In genomic region chr13:99341504-99341903, GRCm38 (mm10) we compare ENCODE assay signal across 25 mouse cellular contexts. TPM values are rescaled to one million over a fixed set of nuclear protein-coding genes. Genes with fewer than 3 reads are reported as not detected.
A peak's percentile ranks its signal among the peaks of the same experiment; 100 is the strongest.
DNase-seq lines count a peak whose midpoint lies in the region; ATAC-seq and TF ChIP-seq lines count a peak whose summit lies in the region.
"Had no signal": no experiment of that assay in that cellular context is flagged by ENCODE, and none has a peak within 500 bp of the region (broad histone marks: within the 10 kb centered on the region; RNA-seq: fewer than 3 reads in every experiment).

No protein-coding gene starts in this region.

- TF ChIP-seq POLR2A in heart, adult 2 months (IDR thresholded peaks at IDR 0.05; ENCODE audit: insufficient read depth, low read depth, low read length) = no peak

- 0 out of 2 replicates have a peak, but pooled peaks cover 1% of the 10 kb centered on the region for H3K79me2 ChIP-seq in heart, adult 2 months (replicated peaks; ENCODE audit: control insufficient read depth, insufficient read depth, low read length)

- H3K4me1 ChIP-seq in heart, embryonic 11.5 days (ENCODE audit: control insufficient read depth, insufficient read depth, low read length) = peaks cover 15% of the 10 kb centered on the region
- H3K4me1 ChIP-seq in heart, embryonic 13.5 days = peaks cover 34% of the 10 kb centered on the region
- peaks cover 9% of the 10 kb centered on the region for H3K4me1 ChIP-seq in heart, adult 2 months (ENCODE audit: control insufficient read depth, insufficient read depth, low read length)
- peaks cover 33% of the 10 kb centered on the region for H3K4me1 ChIP-seq in heart, embryonic 15.5 days (replicated peaks)
- H3K4me1 ChIP-seq in heart, postnatal 0 days (ENCODE audit: control insufficient read depth, insufficient read depth) = peaks cover 30% of the 10 kb centered on the region

- intact Hi-C loops in heart, adult 2 months (cut with DNase I) = loop anchor here (10.0 kb wide), 1 partner anchor 763 kb away; the partner anchor contains the start of genes Bdp1 and Serf1
- intact Hi-C loops in heart, postnatal 36 days (cut with DNase I) = no loop called here

- no peak overlapping the region for H3K4me3 ChIP-seq in heart, embryonic 11.5 days (ENCODE audit: low read depth, low read length)
- H3K4me3 ChIP-seq in heart, embryonic 13.5 days = no peak overlapping the region
- no peak overlapping the region for H3K4me3 ChIP-seq in heart, adult 2 months
- no peak overlapping the region for H3K4me3 ChIP-seq in heart, embryonic 15.5 days
- no peak overlapping the region for H3K4me3 ChIP-seq in heart, postnatal 0 days (ENCODE audit: low read depth, low read length)
- H3K4me3 ChIP-seq: embryonic facial prominence, embryonic 10.5 days; embryonic facial prominence, embryonic 12.5 days; forebrain, embryonic 13.5 days had no signal

- H3K36me3 ChIP-seq in heart, embryonic 11.5 days (ENCODE audit: control insufficient read depth, insufficient read depth, low read length) = peaks cover 32% of the 10 kb centered on the region
- peaks cover 65% of the 10 kb centered on the region for H3K36me3 ChIP-seq in heart, embryonic 13.5 days
- H3K36me3 ChIP-seq in heart, adult 2 months (ENCODE audit: control insufficient read depth, insufficient read depth, low read length) = peaks cover 21% of the 10 kb centered on the region
- peaks cover 56% of the 10 kb centered on the region for H3K36me3 ChIP-seq in heart, embryonic 15.5 days
- H3K36me3 ChIP-seq in heart, postnatal 0 days (replicated peaks; ENCODE audit: control insufficient read depth, insufficient read depth, low read length) = peaks cover 63% of the 10 kb centered on the region

- no peak for TF ChIP-seq EP300 in heart, adult 2 months (IDR thresholded peaks at IDR 0.05; ENCODE audit: insufficient read depth, low read depth, low read length)
- TF ChIP-seq EP300 in heart, postnatal 0 days (IDR thresholded peaks at IDR 0.05; ENCODE audit: low read depth) = peak; percentile 45; the same call in 1 of the 2 replicates

- no peaks in the 10 kb centered on the region for H3K27me3 ChIP-seq in heart, embryonic 11.5 days (ENCODE audit: control insufficient read depth, insufficient read depth, low read length)
- no peaks in the 10 kb centered on the region for H3K27me3 ChIP-seq in heart, embryonic 13.5 days (replicated peaks)
- H3K27me3 ChIP-seq in heart, adult 2 months (ENCODE audit: control insufficient read depth, insufficient read depth, low read length) = no peaks in the 10 kb centered on the region
- H3K27me3 ChIP-seq in heart, embryonic 15.5 days = no peaks in the 10 kb centered on the region
- no peaks in the 10 kb centered on the region for H3K27me3 ChIP-seq in heart, postnatal 0 days (ENCODE audit: control insufficient read depth, insufficient read depth, low read length)
- H3K27me3 ChIP-seq: CH12.LX; embryonic facial prominence, embryonic 12.5 days; forebrain, embryonic 13.5 days; Patski had no signal

- 52% methylated on average over 6 of the region's 6 CpGs for WGBS in heart, embryonic 11.5 days (ENCODE audit: insufficient replicate concordance)
- WGBS in heart, embryonic 13.5 days = 41% methylated on average over 6 of the region's 6 CpGs
- WGBS in heart, adult 2 months = 53% methylated on average over 6 of the region's 6 CpGs
- 44% methylated on average over 6 of the region's 6 CpGs for WGBS in heart, embryonic 15.5 days
- 32% methylated on average over 6 of the region's 6 CpGs for WGBS in heart, postnatal 0 days

- no peaks in the 10 kb centered on the region for H3K9me3 ChIP-seq in heart, embryonic 11.5 days (replicated peaks; ENCODE audit: control insufficient read depth, low read length)
- H3K9me3 ChIP-seq in heart, embryonic 13.5 days = no peaks in the 10 kb centered on the region
- no peaks in the 10 kb centered on the region for H3K9me3 ChIP-seq in heart, embryonic 15.5 days (replicated peaks)
- H3K9me3 ChIP-seq in heart, postnatal 0 days (replicated peaks; ENCODE audit: control insufficient read depth, low read length) = no peaks in the 10 kb centered on the region
- H3K9me3 ChIP-seq: embryonic facial prominence, embryonic 10.5 days; embryonic facial prominence, embryonic 12.5 days; forebrain, embryonic 13.5 days; G1E had no signal

- peak overlapping the region; percentile 12; the same call in 1 of the 2 replicates for H3K27ac ChIP-seq in heart, embryonic 11.5 days (ENCODE audit: low read depth, low read length)
- peak overlapping the region; percentile 83 for H3K27ac ChIP-seq in heart, embryonic 13.5 days (replicated peaks)
- H3K27ac ChIP-seq in heart, adult 2 months = no peak overlapping the region; the same call in 1 of the 2 replicates
- H3K27ac ChIP-seq in heart, embryonic 15.5 days = peak overlapping the region; percentile 83
- peak overlapping the region; percentile 82 for H3K27ac ChIP-seq in heart, postnatal 0 days (ENCODE audit: low read depth)
- H3K27ac ChIP-seq: embryonic facial prominence, embryonic 10.5 days; embryonic facial prominence, embryonic 12.5 days; forebrain, embryonic 13.5 days had no signal

- no peak overlapping the region for H3K9ac ChIP-seq in heart, embryonic 11.5 days (ENCODE audit: low read depth, low read length)
- H3K9ac ChIP-seq in heart, embryonic 13.5 days = peak overlapping the region; percentile 6; the same call in 1 of the 2 replicates
- H3K9ac ChIP-seq in heart, adult 2 months (ENCODE audit: low read depth, low read length) = no peak overlapping the region
- H3K9ac ChIP-seq in heart, embryonic 15.5 days = no peak overlapping the region
- H3K9ac ChIP-seq in heart, postnatal 0 days (replicated peaks; ENCODE audit: low read depth, low read length) = no peak overlapping the region
- H3K9ac ChIP-seq: embryonic facial prominence, embryonic 12.5 days; forebrain, embryonic 13.5 days had no signal

- ATAC-seq in heart, embryonic 11.5 days (replicated peaks; ENCODE audit: insufficient number of reproducible peaks, low FRiP score, low TSS enrichment) = no peak
- no peak for ATAC-seq in heart, embryonic 13.5 days (ENCODE audit: extremely low read depth, insufficient number of reproducible peaks, low FRiP score, low TSS enrichment)
- peak; percentile 62 for ATAC-seq in heart, embryonic 15.5 days (replicated peaks; ENCODE audit: insufficient number of reproducible peaks, insufficient read depth, low FRiP score, low read depth)
- ATAC-seq in heart, postnatal 0 days (ENCODE audit: insufficient read depth, low read depth) = peak; percentile 55
- ATAC-seq: activated CD4-positive, CD25-positive, alpha-beta regulatory T cell, adult 4 months; CD4-positive, CD25-positive, alpha-beta regulatory T cell, adult 4 months; forebrain, embryonic 13.5 days; Patski had no signal

- TF ChIP-seq CTCF in heart, adult 2 months (IDR thresholded peaks at IDR 0.05) = no peak
- no peak for TF ChIP-seq CTCF in heart, postnatal 0 days (IDR thresholded peaks at IDR 0.05; ENCODE audit: low read depth)

- DNase-seq in heart, adult 18-20 months = no peak
- no peak for DNase-seq in heart, adult 2 months
- no peak for DNase-seq in heart, adult 11 months
- peak; percentile 55 for DNase-seq in heart, postnatal 0 days (ENCODE audit: low spot score)
- DNase-seq in heart, postnatal 36 days = no peak
- DNase-seq: adrenal gland, adult 8-10 months; adrenal gland, postnatal 14 days; adrenal gland, postnatal 36 days; B cell, adult 2 months; cerebellum, adult 11-12 months; cerebellum, adult 2 months; cerebellum, adult 9-10 months; cerebellum, postnatal 10 days; cerebellum, postnatal 25 days had no signal

- H3K4me2 ChIP-seq in heart, embryonic 11.5 days = peak overlapping the region; percentile 23; the same call in 1 of the 2 replicates
- H3K4me2 ChIP-seq in heart, embryonic 13.5 days = no peak overlapping the region
- H3K4me2 ChIP-seq in heart, embryonic 15.5 days = no peak overlapping the region
- H3K4me2 ChIP-seq in heart, postnatal 0 days (ENCODE audit: low read depth, low read length) = peak overlapping the region; percentile 19; the same call in 1 of the 2 replicates
- H3K4me2 ChIP-seq: embryonic facial prominence, embryonic 12.5 days; forebrain, embryonic 13.5 days had no signal

RNA-seq across cellular contexts. Expression of gene Ptcd2, which starts 3.0 kb away (rescaled TPM):
- 57.0 and 59.6 TPM in 2 replicates for polyA plus RNA-seq in heart, embryonic 11.5 days (2014; fragmentation: Nextera tagmentation; extraction: Ambion mirVana)
- 10 to 100 TPM; 55.4 to 60.7 TPM for total RNA-seq in heart, adult 18-20 months (2021)
- polyA plus RNA-seq in heart, embryonic 13.5 days (2015; fragmentation: Nextera tagmentation; extraction: Ambion mirVana) = 55.3 and 57.8 TPM in 2 replicates
- total RNA-seq in heart, adult 2 months (2021) = 10 to 100 TPM; 49.6 to 51.2 TPM
- 35.0 and 44.9 TPM in 2 replicates for polyA plus RNA-seq in heart, adult 2 months (2012; rRNA removed)
- 63.9 and 71.8 TPM in 2 replicates for polyA plus RNA-seq in heart, embryonic 15.5 days (2015; fragmentation: Nextera tagmentation; extraction: Ambion mirVana)
- 51.4 and 69.7 TPM in 2 replicates for total RNA-seq in heart, postnatal 0 days (2014; rRNA removed; ENCODE audit: low replicate concordance)
- 80.8 and 88.8 TPM in 2 replicates for polyA plus RNA-seq in heart, postnatal 0 days (2015; fragmentation: Nextera tagmentation; extraction: Ambion mirVana)
- total RNA-seq in heart, postnatal 36 days (2021) = 10 to 100 TPM; 47.0 to 49.2 TPM

RNA-seq across cellular contexts. Expression of gene Mrps27, which starts 3.1 kb away (rescaled TPM):
- 73.1 and 86.4 TPM in 2 replicates for polyA plus RNA-seq in heart, embryonic 11.5 days (2014; fragmentation: Nextera tagmentation; extraction: Ambion mirVana)
- 10 to 100 TPM; 49.5 to 50.0 TPM for total RNA-seq in heart, adult 18-20 months (2021)
- 69.5 and 74.7 TPM in 2 replicates for polyA plus RNA-seq in heart, embryonic 13.5 days (2015; fragmentation: Nextera tagmentation; extraction: Ambion mirVana)
- total RNA-seq in heart, adult 2 months (2021) = 10 to 100 TPM; 40.8 to 48.0 TPM
- polyA plus RNA-seq in heart, adult 2 months (2012; rRNA removed) = 39.3 and 41.7 TPM in 2 replicates
- 77.5 and 78.5 TPM in 2 replicates for polyA plus RNA-seq in heart, embryonic 15.5 days (2015; fragmentation: Nextera tagmentation; extraction: Ambion mirVana)
- 54.2 and 55.3 TPM in 2 replicates for total RNA-seq in heart, postnatal 0 days (2014; rRNA removed; ENCODE audit: low replicate concordance)
- polyA plus RNA-seq in heart, postnatal 0 days (2015; fragmentation: Nextera tagmentation; extraction: Ambion mirVana) = 70.8 TPM in 2 replicates
- 10 to 100 TPM; 48.2 to 48.8 TPM for total RNA-seq in heart, postnatal 36 days (2021)

Comparison
In these comparisons a context has a peak if more than half of its experiments do, and no peak if none do; other contexts are left out.
1. ATAC-seq: peak in heart, embryonic 15.5 days (single experiment) and heart, postnatal 0 days (single experiment); none in heart, embryonic 11.5 days (single experiment) and heart, embryonic 13.5 days (single experiment).
2. H3K4me2 ChIP-seq: peak in heart, embryonic 11.5 days (single experiment) and heart, postnatal 0 days (single experiment); none in heart, embryonic 13.5 days (single experiment) and heart, embryonic 15.5 days (single experiment).